Mouse (Mus musculus): Measurements from ENCODE around the gene Ube4b. TPM values are rescaled to one million over a fixed set of nuclear protein-coding genes. Genes with fewer than 3 reads are reported as not detected.
"Not testable (repeated sequence)": the region's sequence is repeated elsewhere in the genome, so short reads cannot be mapped to it uniquely, and the experiment has no call there.

Gene Ube4b
- 34.9 and 38.4 TPM in 2 replicates for polyA plus RNA-seq (2015; fragmentation: Nextera tagmentation; extraction: Ambion mirVana)

- no peaks in the 10 kb centered on the region for H3K36me3 ChIP-seq
- H3K4me2 ChIP-seq: peak within 1 kb of the TSS; percentile 84
- H3K4me1 ChIP-seq: peaks cover 13% of the 10 kb centered on the region
- WGBS: under 1% methylated on average over 49 of the region's 50 CpGs
- ATAC-seq (ENCODE audit: borderline replicate concordance, extremely low read depth, low FRiP score, low TSS enrichment): peak; percentile 93
- H3K9ac ChIP-seq: peak within 1 kb of the TSS; percentile 92
- H3K27ac ChIP-seq: peak within 1 kb of the TSS; percentile 98
- H3K9me3 ChIP-seq: no peaks in the 10 kb centered on the region
- H3K4me3 ChIP-seq: peak within 1 kb of the TSS; percentile 99
- H3K27me3 ChIP-seq: no peaks in the 10 kb centered on the region
Measured at GRCm38 (mm10) chr4:149426325-149427199, at the start of gene Ube4b. Gene Ube4b (minus strand): TSS chr4:149426749.

DNA sequence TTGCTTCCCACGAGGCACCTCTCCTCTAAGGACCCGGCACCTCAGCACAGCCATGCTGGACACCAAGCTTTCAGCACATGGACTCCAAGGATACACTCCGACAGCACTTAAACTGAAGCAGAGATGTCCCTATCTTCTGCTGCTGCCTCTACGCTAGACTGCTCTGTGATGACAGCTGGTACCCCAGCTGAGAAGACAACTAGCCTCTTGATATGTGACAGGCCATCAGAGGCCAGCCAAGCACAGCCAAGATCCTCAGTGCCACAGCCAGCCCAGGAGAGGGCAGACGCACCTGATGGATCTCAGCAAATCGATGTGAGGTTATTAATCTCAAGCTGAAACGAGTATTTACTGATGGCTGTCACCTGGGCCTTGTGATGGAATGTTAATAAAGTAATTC is 48.5 kb upstream of the Ube4b start:
- no peak overlapping the region for H3K4me2 ChIP-seq
- H3K9ac ChIP-seq: no peak overlapping the region
- no peaks in the 10 kb centered on the region for H3K9me3 ChIP-seq
- H3K36me3 ChIP-seq: peaks cover 7% of the 10 kb centered on the region
- H3K4me1 ChIP-seq: no peaks in the 10 kb centered on the region
- no peak for ATAC-seq (ENCODE audit: borderline replicate concordance, extremely low read depth, low FRiP score, low TSS enrichment)
- H3K4me3 ChIP-seq: no peak overlapping the region
- WGBS: 55% methylated on average over 7 of the region's 7 CpGs
- H3K27ac ChIP-seq: no peak overlapping the region
- H3K27me3 ChIP-seq: no peaks in the 10 kb centered on the region

GRCm38 (mm10) chr4:149469557-149469956 is 43.0 kb upstream of the Ube4b start:
- WGBS: 96% methylated on average over 3 of the region's 3 CpGs
- peaks cover 17% of the 10 kb centered on the region for H3K36me3 ChIP-seq
- no peak overlapping the region for H3K4me2 ChIP-seq
- no peak overlapping the region for H3K27ac ChIP-seq
- no peaks in the 10 kb centered on the region for H3K27me3 ChIP-seq
- H3K4me3 ChIP-seq: no peak overlapping the region
- no peaks in the 10 kb centered on the region for H3K9me3 ChIP-seq
- no peak overlapping the region for H3K9ac ChIP-seq
- no peak for ATAC-seq (ENCODE audit: borderline replicate concordance, extremely low read depth, low FRiP score, low TSS enrichment)
- H3K4me1 ChIP-seq: no peaks in the 10 kb centered on the region

DNA sequence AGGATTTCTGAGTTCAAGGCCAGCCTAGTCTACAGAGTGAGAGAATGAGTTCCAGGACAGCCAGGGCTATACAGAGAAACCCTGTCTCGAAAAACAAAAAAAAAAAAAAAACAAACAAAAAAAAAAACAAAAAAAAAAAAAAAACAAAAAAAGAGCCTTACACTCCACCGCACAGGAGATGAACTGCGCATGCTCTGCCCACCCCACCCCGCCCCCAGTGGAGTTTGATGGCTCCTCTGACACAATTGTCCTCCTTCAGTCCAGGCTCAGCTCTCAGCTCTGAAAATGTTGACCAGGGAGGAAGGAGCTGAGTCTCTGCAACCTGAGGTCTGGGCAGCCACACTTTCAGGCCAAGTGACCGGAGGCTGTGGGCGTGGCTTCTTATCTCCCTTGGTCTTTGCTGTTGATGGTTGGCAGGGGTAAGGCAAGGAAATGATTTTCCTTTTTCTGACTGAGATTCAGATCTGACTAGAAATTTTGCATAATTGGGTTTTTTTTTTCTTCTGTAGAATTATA is 36.9 kb upstream of the Ube4b start:
- no peak overlapping the region for H3K9ac ChIP-seq
- 65% methylated on average over 6 of the region's 6 CpGs for WGBS
- ATAC-seq (ENCODE audit: borderline replicate concordance, extremely low read depth, low FRiP score, low TSS enrichment): no peak
- H3K27ac ChIP-seq: no peak overlapping the region
- H3K9me3 ChIP-seq: no peaks in the 10 kb centered on the region
- H3K4me2 ChIP-seq: no peak overlapping the region
- H3K36me3 ChIP-seq: 0 out of 2 replicates have a peak, but pooled peaks cover 5% of the 10 kb centered on the region
- H3K4me3 ChIP-seq: no peak overlapping the region
- peaks cover 7% of the 10 kb centered on the region; the same call in 1 of the 2 replicates for H3K4me1 ChIP-seq
- no peaks in the 10 kb centered on the region for H3K27me3 ChIP-seq

- Histone ChIP-seq H3K4me3 (no peak overlapping the region), H3K9ac (no peak overlapping the region), H3K9me3 (no peaks in the 10 kb centered on the region), H3K27me3 (no peaks in the 10 kb centered on the region), H3K4me1 (peaks cover 7% of the 10 kb centered on the region; the same call in 1 of the 2 replicates), H3K36me3 (no peaks in the 10 kb centered on the region), H3K4me2 (no peak overlapping the region), H3K27ac (no peak overlapping the region)
- 67% methylated on average over 6 of the region's 6 CpGs for WGBS
- ATAC-seq (ENCODE audit: borderline replicate concordance, extremely low read depth, low FRiP score, low TSS enrichment): no peak
Measured at GRCm38 (mm10) chr4:149462305-149462971, 35.9 kb upstream of the Ube4b start.

- no peak overlapping the region for H3K4me3 ChIP-seq
- H3K27ac ChIP-seq: no peak overlapping the region
- H3K36me3 ChIP-seq: no peaks in the 10 kb centered on the region
- no peaks in the 10 kb centered on the region for H3K27me3 ChIP-seq
- H3K4me2 ChIP-seq: no peak overlapping the region
- no peak overlapping the region for H3K9ac ChIP-seq
- peaks cover 7% of the 10 kb centered on the region; the same call in 1 of the 2 replicates for H3K4me1 ChIP-seq
- peak; percentile 27; the same call in 1 of the 2 replicates for ATAC-seq (ENCODE audit: borderline replicate concordance, extremely low read depth, low FRiP score, low TSS enrichment)
- WGBS: 43% methylated on average over 4 of the region's 7 CpGs
- no peaks in the 10 kb centered on the region for H3K9me3 ChIP-seq
Measured at GRCm38 (mm10) chr4:149461579-149462304, 35.2 kb upstream of the Ube4b start.

DNA sequence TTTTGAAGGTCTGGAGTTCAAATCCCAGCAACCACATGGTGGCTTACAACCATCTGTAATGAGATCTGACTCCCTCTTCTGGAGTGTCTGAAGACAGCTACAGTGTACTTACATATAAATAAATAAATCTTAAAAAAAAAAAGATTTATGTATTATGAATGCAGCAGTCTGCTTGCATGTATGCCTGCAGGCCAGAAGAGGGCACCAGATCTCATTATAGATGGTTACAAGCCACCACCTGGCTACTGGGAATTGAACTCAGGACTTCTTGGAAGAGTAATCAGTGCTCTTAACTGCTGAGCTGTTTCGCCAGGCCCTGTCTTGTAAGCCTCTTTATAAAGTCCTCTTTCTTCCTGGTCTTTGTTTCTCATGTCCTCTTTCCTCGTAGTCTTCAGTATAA is 33.9 kb upstream of the Ube4b start:
- not testable (repeated sequence) for ATAC-seq (ENCODE audit: borderline replicate concordance, extremely low read depth, low FRiP score, low TSS enrichment); H3K27me3 ChIP-seq; H3K4me3 ChIP-seq; H3K4me2 ChIP-seq; H3K9ac ChIP-seq; H3K36me3 ChIP-seq; H3K4me1 ChIP-seq; H3K27ac ChIP-seq; H3K9me3 ChIP-seq
- 87% methylated on average over 2 of the region's 2 CpGs for WGBS

- Histone ChIP-seq H3K9ac (no peak overlapping the region), H3K4me2 (no peak overlapping the region), H3K4me1 (peaks cover 7% of the 10 kb centered on the region; the same call in 1 of the 2 replicates), H3K27ac (no peak overlapping the region), H3K4me3 (no peak overlapping the region), H3K27me3 (no peaks in the 10 kb centered on the region), H3K9me3 (no peaks in the 10 kb centered on the region), H3K36me3 (no peaks in the 10 kb centered on the region)
- WGBS: 79% methylated on average over 1 of the region's 1 CpGs
- ATAC-seq (ENCODE audit: borderline replicate concordance, extremely low read depth, low FRiP score, low TSS enrichment): no peak
Measured at GRCm38 (mm10) chr4:149459425-149459824, 32.9 kb upstream of the Ube4b start.

DNA sequence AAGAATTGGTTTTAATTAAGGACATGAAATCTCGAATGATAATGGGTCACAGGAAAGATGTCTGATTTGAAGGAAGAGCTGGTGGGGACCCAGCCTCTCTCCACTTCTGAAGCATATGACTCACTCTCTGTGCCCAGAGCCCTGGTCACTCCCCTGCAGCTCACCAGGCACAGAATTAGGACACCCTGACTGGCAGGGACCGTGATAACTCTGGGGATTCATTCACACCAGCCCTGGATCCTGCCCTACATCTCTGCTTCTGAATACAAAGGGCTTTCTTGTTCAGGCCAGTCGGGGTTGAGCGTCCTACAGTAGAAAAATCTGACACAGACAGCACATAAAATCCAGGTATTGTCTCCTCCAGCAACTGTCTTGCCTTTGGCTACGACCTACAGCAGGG is 32.0 kb upstream of the Ube4b start:
- no peak overlapping the region for H3K9ac ChIP-seq
- H3K4me3 ChIP-seq: no peak overlapping the region
- ATAC-seq (ENCODE audit: borderline replicate concordance, extremely low read depth, low FRiP score, low TSS enrichment): no peak
- no peak overlapping the region for H3K4me2 ChIP-seq
- 61% methylated on average over 5 of the region's 5 CpGs for WGBS
- no peaks in the 10 kb centered on the region for H3K9me3 ChIP-seq
- no peaks in the 10 kb centered on the region for H3K27me3 ChIP-seq
- no peaks in the 10 kb centered on the region for H3K36me3 ChIP-seq
- no peak overlapping the region for H3K27ac ChIP-seq
- H3K4me1 ChIP-seq: peaks cover 7% of the 10 kb centered on the region; the same call in 1 of the 2 replicates

GRCm38 (mm10) chr4:149457831-149458430 is 31.4 kb upstream of the Ube4b start:
- no peaks in the 10 kb centered on the region for H3K27me3 ChIP-seq
- 70% methylated on average over 6 of the region's 6 CpGs for WGBS
- no peaks in the 10 kb centered on the region for H3K36me3 ChIP-seq
- no peak overlapping the region for H3K9ac ChIP-seq
- H3K27ac ChIP-seq: no peak overlapping the region
- H3K4me1 ChIP-seq: peaks cover 7% of the 10 kb centered on the region; the same call in 1 of the 2 replicates
- no peak overlapping the region for H3K4me2 ChIP-seq
- no peak for ATAC-seq (ENCODE audit: borderline replicate concordance, extremely low read depth, low FRiP score, low TSS enrichment)
- H3K4me3 ChIP-seq: no peak overlapping the region
- H3K9me3 ChIP-seq: no peaks in the 10 kb centered on the region

- H3K9me3 ChIP-seq; H3K4me3 ChIP-seq; H3K9ac ChIP-seq; H3K27me3 ChIP-seq; H3K27ac ChIP-seq; H3K4me1 ChIP-seq; H3K4me2 ChIP-seq; ATAC-seq (ENCODE audit: borderline replicate concordance, extremely low read depth, low FRiP score, low TSS enrichment); H3K36me3 ChIP-seq: not testable (repeated sequence)
- WGBS: 79% methylated on average over 27 of the region's 27 CpGs
Measured at GRCm38 (mm10) chr4:149457163-149457562, 30.6 kb upstream of the Ube4b start.
